Mouse (Mus musculus) heart, embryonic 16.5 days (tissue): Measurements from ENCODE around the gene Insl6. TPM values are rescaled to one million over a fixed set of nuclear protein-coding genes. Genes with fewer than 3 reads are reported as not detected.

Experiments
- ATAC-seq: fragments of 200-750 bp; cut with Nextera tagmentation; replicated peaks from 2 replicates; pipeline ENCODE4 v1.8.0; 2017; ENCODE audit warnings: moderate number of reproducible peaks; ENCODE audit not compliant: insufficient read depth, low FRiP score; ENCODE audit errors: extremely low read depth
- H3K27ac ChIP-seq: fragments of 300-500 bp; sonication (generic); 2 replicates; pipeline ENCODE4 v1.5.1; 2014; ENCODE audit warnings: mild to moderate bottlenecking, low read length, control low read depth, moderate library complexity
- H3K27me3 ChIP-seq: fragments of 300-500 bp; sonication (generic); 2 replicates; pipeline ENCODE4 v1.6.1; 2014; ENCODE audit warnings: low read length, mixed read lengths; ENCODE audit not compliant: control insufficient read depth, insufficient read depth
- H3K36me3 ChIP-seq: fragments of 300-500 bp; sonication (generic); 2 replicates; pipeline ENCODE4 v1.6.1; 2014; ENCODE audit not compliant: control insufficient read depth, insufficient read depth
- H3K4me1 ChIP-seq: fragments of 300-500 bp; sonication (generic); 2 replicates; pipeline ENCODE4 v1.6.1; 2014; ENCODE audit warnings: low read length, mixed read lengths; ENCODE audit not compliant: control insufficient read depth, insufficient read depth
- H3K4me2 ChIP-seq: fragments of 300-500 bp; sonication (generic); 2 replicates; pipeline ENCODE4 v1.6.1; 2014; ENCODE audit warnings: low read depth, mild to moderate bottlenecking, control low read depth, low read length
- H3K4me3 ChIP-seq: fragments of 300-500 bp; sonication (generic); 2 replicates; pipeline ENCODE4 v1.5.1; 2014; ENCODE audit warnings: mild to moderate bottlenecking, control low read depth, low read length
- H3K9ac ChIP-seq: fragments of 300-500 bp; sonication (generic); 2 replicates; pipeline ENCODE4 v1.6.1; 2014; ENCODE audit warnings: low read length, control low read depth
- H3K9me3 ChIP-seq: fragments of 300-500 bp; sonication (generic); replicated peaks from 2 replicates; pipeline ENCODE4 v1.6.1; 2016; ENCODE audit warnings: low read length; ENCODE audit not compliant: control insufficient read depth
- WGBS: fragments of 180-500 bp; shearing (Covaris S2); extraction: QIAGEN DNeasy Blood & Tissue Kit; methylation state at CpG from one replicate; pipeline ENCODE4 v1.1.7; 2014; 5-methylcytosine and 5-hydroxymethylcytosine counted together
- polyA plus RNA-seq: library from polyadenylated mRNA; unstranded; fragments of >200 nt; fragmentation: Nextera tagmentation; extraction: Ambion mirVana; gene quantifications from 2 replicates; pipeline ENCODE4 v1.2.1, GENCODE M21; 2015

The Insl6 gene
- polyA plus RNA-seq, 1 experiment from 2014 or later: 4.7 TPM

DNA sequence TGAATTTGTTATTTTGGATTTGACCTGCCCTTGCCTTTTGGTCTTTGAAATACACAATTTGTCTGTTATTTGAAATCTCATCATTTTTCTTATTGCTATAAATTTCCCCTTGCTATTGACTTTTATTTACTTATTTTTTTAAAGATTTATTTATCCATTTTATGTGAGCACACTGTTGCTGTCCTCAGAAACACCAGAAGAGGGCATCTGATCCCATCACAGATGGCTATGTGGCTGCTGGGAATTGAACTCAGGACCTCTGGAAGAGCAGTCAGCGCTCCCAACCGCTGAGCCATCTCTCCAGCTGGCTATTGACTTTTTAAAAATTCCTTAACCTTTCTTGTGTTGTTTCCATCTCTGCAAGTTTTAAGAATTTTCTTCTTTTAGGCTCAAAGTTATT is 11.5 kb upstream of the Insl6 start:
- Histone ChIP-seq H3K36me3 (no peaks in the 10 kb centered on the region), H3K27ac (no peak overlapping the region), H3K9me3 (no peaks in the 10 kb centered on the region), H3K4me1 (peaks cover 3% of the 10 kb centered on the region; the same call in 1 of the 2 replicates), H3K27me3 (no peaks in the 10 kb centered on the region), H3K9ac (no peak overlapping the region), H3K4me3 (no peak overlapping the region), H3K4me2 (no peak overlapping the region)
- 81% methylated on average over 2 of the region's 2 CpGs for WGBS
- ATAC-seq: no peak

DNA sequence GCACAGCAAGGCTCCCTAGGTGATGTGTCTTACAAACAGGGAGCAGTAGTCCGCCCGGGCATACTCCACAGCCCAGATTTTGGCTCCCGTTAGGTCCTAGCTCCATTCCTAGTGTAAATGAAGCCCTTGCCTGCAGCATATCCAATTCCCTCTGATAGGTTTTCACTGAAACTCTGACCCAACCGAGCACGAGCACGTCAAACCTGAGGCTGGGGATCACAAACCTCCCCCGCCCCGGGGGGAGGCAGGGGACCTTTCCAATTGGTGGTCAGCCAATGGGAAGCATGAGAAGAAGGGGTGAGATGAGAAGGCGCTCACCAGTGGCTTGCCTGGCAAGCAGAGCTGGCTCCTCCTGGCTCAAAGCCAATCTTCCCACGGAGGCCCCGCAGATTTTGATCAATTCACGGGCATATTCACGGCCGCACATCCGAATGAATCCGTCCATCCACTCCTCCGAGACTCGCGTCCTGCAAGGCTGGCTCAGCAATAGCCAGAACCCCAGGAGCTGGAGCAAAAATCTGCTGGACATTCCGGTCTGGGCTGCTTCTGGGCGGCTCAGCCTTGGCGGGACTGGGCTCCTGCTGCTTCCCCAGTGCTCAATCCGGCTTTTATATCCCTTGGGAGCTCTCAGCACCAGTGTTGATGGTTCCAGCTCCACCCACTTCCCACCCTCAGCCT is 9.1 kb upstream of the Insl6 start, which contains the start of gene Rln1:
TSS of gene Rln1 (minus strand) at position 603 of the 678 bp plus-strand sequence.
- Histone ChIP-seq H3K9me3 (no peaks in the 10 kb centered on the region), H3K4me1 (peaks cover 3% of the 10 kb centered on the region; the same call in 1 of the 2 replicates), H3K36me3 (no peaks in the 10 kb centered on the region), H3K4me2 (peak within 1 kb of the TSS; percentile 80), H3K27ac (no peak within 1 kb of the TSS), H3K27me3 (no peaks in the 10 kb centered on the region), H3K4me3 (peak within 1 kb of the TSS; percentile 52), H3K9ac (peak within 1 kb of the TSS; percentile 52)
- 3% methylated on average over 23 of the region's 23 CpGs for WGBS
- ATAC-seq: 0 out of 2 replicates have a peak, but pooled peaks have one; percentile 23

DNA sequence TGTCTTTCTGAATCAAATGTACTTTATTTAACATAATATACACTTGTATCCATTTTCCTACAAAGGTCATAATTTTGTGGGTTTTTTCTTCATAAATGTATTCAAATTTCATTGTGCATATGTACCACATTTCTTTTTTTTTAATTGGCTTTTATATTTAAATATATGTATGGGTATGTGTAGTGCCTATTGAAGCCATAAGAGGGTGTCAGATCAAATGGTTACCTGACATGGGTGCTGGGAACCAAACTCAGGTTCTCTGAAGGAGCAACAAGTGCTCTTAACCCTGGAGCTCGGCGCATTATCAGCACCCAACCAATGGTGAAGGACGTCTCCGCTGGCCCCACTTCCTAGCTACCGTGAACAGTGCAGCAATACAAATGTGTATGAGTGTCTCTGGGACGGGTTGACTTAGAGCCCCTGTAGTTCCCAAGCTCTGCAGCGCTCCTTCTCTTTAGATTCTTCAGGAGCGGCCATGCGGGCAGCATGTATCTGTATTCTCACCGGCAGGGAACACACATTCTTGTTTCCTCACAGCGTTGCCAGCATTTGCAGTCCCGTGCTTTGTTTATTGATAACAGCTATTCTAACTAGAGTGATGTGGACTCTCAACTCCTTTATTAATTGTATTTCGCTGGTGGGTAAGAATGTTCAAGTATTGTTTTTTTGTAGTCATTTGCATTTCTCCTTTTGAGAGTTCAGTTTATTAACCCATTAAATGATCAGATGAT is 1.8 kb upstream of the Insl6 start:
- H3K4me1 ChIP-seq: peaks cover 4% of the 10 kb centered on the region; the same call in 1 of the 2 replicates
- no peak overlapping the region for H3K9ac ChIP-seq
- H3K9me3 ChIP-seq: no peaks in the 10 kb centered on the region
- no peak overlapping the region for H3K4me3 ChIP-seq
- no peak for ATAC-seq
- no peaks in the 10 kb centered on the region for H3K36me3 ChIP-seq
- H3K27ac ChIP-seq: no peak overlapping the region
- no peaks in the 10 kb centered on the region for H3K27me3 ChIP-seq
- H3K4me2 ChIP-seq: no peak overlapping the region
- 71% methylated on average over 13 of the region's 13 CpGs for WGBS

- H3K27ac ChIP-seq: no peak overlapping the region
- H3K4me1 ChIP-seq: peaks cover 4% of the 10 kb centered on the region; the same call in 1 of the 2 replicates
- 79% methylated on average over 4 of the region's 4 CpGs for WGBS
- H3K36me3 ChIP-seq: no peaks in the 10 kb centered on the region
- no peak overlapping the region for H3K4me2 ChIP-seq
- no peak for ATAC-seq
- no peaks in the 10 kb centered on the region for H3K9me3 ChIP-seq
- no peak overlapping the region for H3K4me3 ChIP-seq
- H3K9ac ChIP-seq: no peak overlapping the region
- no peaks in the 10 kb centered on the region for H3K27me3 ChIP-seq
Observed at GRCm38 (mm10) chr19:29326396-29326795, 1.2 kb upstream of the Insl6 start.

DNA sequence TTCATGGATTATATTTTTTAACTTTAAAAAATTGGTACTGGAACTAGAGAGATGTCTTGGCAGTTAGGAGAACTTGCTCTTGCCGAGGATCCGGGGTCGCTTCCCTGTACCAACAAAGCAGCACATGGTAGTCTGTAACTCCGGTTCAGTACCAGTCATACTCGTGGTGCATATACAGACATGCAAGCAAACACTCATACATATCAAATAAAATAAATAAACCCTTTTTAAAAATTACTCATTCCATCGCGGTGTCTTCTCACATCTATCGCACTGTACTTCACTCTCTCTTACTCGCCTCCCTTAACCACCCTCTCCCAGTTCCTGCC is 660 bp upstream of the Insl6 start:
- H3K9me3 ChIP-seq: no peaks in the 10 kb centered on the region
- no peak for ATAC-seq
- H3K27ac ChIP-seq: no peak overlapping the region
- WGBS: 62% methylated on average over 9 of the region's 9 CpGs
- H3K36me3 ChIP-seq: no peaks in the 10 kb centered on the region
- peaks cover 4% of the 10 kb centered on the region; the same call in 1 of the 2 replicates for H3K4me1 ChIP-seq
- H3K9ac ChIP-seq: no peak overlapping the region
- no peaks in the 10 kb centered on the region for H3K27me3 ChIP-seq
- peak overlapping the region; percentile 70 for H3K4me2 ChIP-seq
- peak overlapping the region; percentile 51 for H3K4me3 ChIP-seq

- ATAC-seq: no peak
- Histone ChIP-seq H3K27ac (no peak overlapping the region), H3K9ac (no peak overlapping the region), H3K4me2 (no peak overlapping the region), H3K27me3 (no peaks in the 10 kb centered on the region), H3K4me1 (peaks cover 4% of the 10 kb centered on the region; the same call in 1 of the 2 replicates), H3K36me3 (no peaks in the 10 kb centered on the region), H3K9me3 (no peaks in the 10 kb centered on the region), H3K4me3 (no peak overlapping the region)
- WGBS: 76% methylated on average over 8 of the region's 8 CpGs
Observed at GRCm38 (mm10) chr19:29323416-29324049, 1.6 kb downstream of the Insl6 start.

DNA sequence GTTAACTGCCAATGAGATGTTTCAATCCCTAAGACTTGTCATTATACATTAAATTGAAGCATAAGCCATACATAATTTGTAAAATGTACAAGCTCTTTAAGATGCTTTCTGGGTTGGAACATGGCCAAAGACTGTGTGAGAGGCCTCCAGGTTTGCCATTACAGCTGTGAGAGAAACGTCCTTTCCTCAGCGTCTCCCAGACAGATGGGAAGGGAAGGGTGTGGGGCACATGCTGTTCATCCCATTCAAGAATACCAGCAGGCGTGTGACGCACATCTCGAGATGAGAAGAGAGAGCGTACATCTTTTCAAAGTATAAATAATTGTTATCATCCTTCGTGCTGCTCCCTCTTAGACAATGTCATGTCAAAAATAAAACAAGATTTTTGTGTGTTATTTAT is 12.5 kb downstream of the Insl6 start:
- peaks cover 12% of the 10 kb centered on the region for H3K9me3 ChIP-seq
- H3K4me1 ChIP-seq: no peaks in the 10 kb centered on the region
- H3K36me3 ChIP-seq: peaks cover 19% of the 10 kb centered on the region
- H3K9ac ChIP-seq: no peak overlapping the region
- H3K27ac ChIP-seq: no peak overlapping the region
- H3K4me3 ChIP-seq: no peak overlapping the region
- H3K4me2 ChIP-seq: no peak overlapping the region
- no peak for ATAC-seq
- 75% methylated on average over 7 of the region's 7 CpGs for WGBS
- H3K27me3 ChIP-seq: no peaks in the 10 kb centered on the region

DNA sequence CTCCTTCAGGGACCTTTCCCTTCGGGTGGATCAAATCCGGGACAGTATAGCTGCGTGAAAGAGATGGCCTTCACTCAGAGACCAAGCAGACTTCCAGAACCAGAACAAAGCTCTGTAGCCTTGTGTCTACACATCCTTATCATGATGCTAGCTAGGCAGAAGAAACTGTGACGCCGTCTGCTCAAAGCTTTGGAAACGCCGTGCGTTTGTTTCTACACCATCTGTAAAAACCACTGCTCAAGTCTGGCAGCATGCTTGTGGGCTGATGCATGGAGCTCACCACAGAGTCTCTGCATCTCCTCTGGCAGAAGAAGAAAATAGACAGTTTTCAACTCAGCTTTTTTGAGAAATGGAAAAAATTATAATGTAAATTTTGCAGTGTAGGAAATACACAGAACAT is 13.4 kb downstream of the Insl6 start:
- no peak overlapping the region for H3K4me2 ChIP-seq
- peaks cover 8% of the 10 kb centered on the region for H3K9me3 ChIP-seq
- no peaks in the 10 kb centered on the region for H3K4me1 ChIP-seq
- ATAC-seq: no peak
- no peaks in the 10 kb centered on the region for H3K27me3 ChIP-seq
- peaks cover 17% of the 10 kb centered on the region for H3K36me3 ChIP-seq
- 85% methylated on average over 8 of the region's 8 CpGs for WGBS
- no peak overlapping the region for H3K9ac ChIP-seq
- no peak overlapping the region for H3K27ac ChIP-seq
- no peak overlapping the region for H3K4me3 ChIP-seq

DNA sequence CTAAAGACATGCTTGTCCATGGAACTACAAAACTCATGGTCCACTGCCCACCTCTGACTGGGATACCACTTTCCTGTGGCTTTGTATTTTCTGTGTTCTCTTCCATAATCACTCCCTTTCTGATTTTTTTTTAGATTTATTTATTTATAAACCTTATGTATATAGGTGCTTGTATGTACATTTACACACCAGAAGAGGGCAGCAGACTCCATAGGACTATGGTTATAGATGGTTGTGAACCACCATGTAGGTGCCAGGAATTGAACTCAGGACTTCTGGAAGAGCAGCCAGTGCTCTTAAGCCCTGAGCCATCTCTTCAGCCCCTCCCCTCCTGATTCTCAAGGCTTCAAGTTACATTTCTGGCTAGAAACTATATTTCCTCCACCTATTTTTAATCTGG is 16.3 kb downstream of the Insl6 start:
- ATAC-seq: no peak
- no peak overlapping the region for H3K4me3 ChIP-seq
- no peak overlapping the region for H3K4me2 ChIP-seq
- peaks cover 10% of the 10 kb centered on the region for H3K36me3 ChIP-seq
- H3K4me1 ChIP-seq: no peaks in the 10 kb centered on the region
- no peak overlapping the region for H3K27ac ChIP-seq
- no peaks in the 10 kb centered on the region for H3K9me3 ChIP-seq
- H3K9ac ChIP-seq: no peak overlapping the region
- no peaks in the 10 kb centered on the region for H3K27me3 ChIP-seq
